ENCODE assay signal across 8 mouse cellular contexts in genomic region chr11:69559851-69560765, GRCm38 (mm10). TPM values are rescaled to one million over a fixed set of nuclear protein-coding genes. Genes with fewer than 3 reads are reported as not detected.
A peak's percentile ranks its signal among the peaks of the same experiment; 100 is the strongest.
DNase-seq lines count a peak whose midpoint lies in the region; ATAC-seq and TF ChIP-seq lines count a peak whose summit lies in the region.

Gene Efnb3 (minus strand): TSS chr11:69560205.

- peak; percentile 68 for ATAC-seq in hindbrain, postnatal 0 days
- ATAC-seq in liver, embryonic 13.5 days (ENCODE audit: low read depth) = no peak
- ATAC-seq in stomach, embryonic 16.5 days (ENCODE audit: insufficient read depth, low FRiP score) = peak; percentile 58; the same call in 1 of the 2 replicates

- H3K27me3 ChIP-seq in hindbrain, postnatal 0 days (ENCODE audit: insufficient read depth, low read length) = no peaks in the 10 kb centered on the region
- H3K27me3 ChIP-seq in liver, embryonic 13.5 days = peaks cover 66% of the 10 kb centered on the region
- H3K27me3 ChIP-seq in stomach, embryonic 16.5 days (ENCODE audit: control insufficient read depth, insufficient read depth, low read length) = no peaks in the 10 kb centered on the region

- H3K9ac ChIP-seq in hindbrain, postnatal 0 days (replicated peaks; ENCODE audit: low read length) = peak within 1 kb of the TSS; percentile 72
- peak within 1 kb of the TSS; percentile 61 for H3K9ac ChIP-seq in liver, embryonic 13.5 days
- H3K9ac ChIP-seq in stomach, embryonic 16.5 days (ENCODE audit: low read length) = peak within 1 kb of the TSS; percentile 78

- H3K36me3 ChIP-seq in hindbrain, postnatal 0 days (ENCODE audit: insufficient read depth, low read length) = no peaks in the 10 kb centered on the region
- peaks cover 42% of the 10 kb centered on the region for H3K36me3 ChIP-seq in liver, embryonic 13.5 days
- no peaks in the 10 kb centered on the region for H3K36me3 ChIP-seq in stomach, embryonic 16.5 days (ENCODE audit: control insufficient read depth, insufficient read depth, low read length)

- H3K9me3 ChIP-seq in hindbrain, postnatal 0 days (ENCODE audit: low read length) = no peaks in the 10 kb centered on the region
- no peaks in the 10 kb centered on the region for H3K9me3 ChIP-seq in liver, embryonic 13.5 days (replicated peaks)
- no peaks in the 10 kb centered on the region for H3K9me3 ChIP-seq in stomach, embryonic 16.5 days (replicated peaks; ENCODE audit: control insufficient read depth, low read length)

- peak within 1 kb of the TSS; percentile 64 for H3K4me3 ChIP-seq in hindbrain, postnatal 0 days (ENCODE audit: low read length)
- H3K4me3 ChIP-seq in liver, embryonic 13.5 days (replicated peaks) = peak within 1 kb of the TSS; percentile 46
- H3K4me3 ChIP-seq in stomach, embryonic 16.5 days (replicated peaks; ENCODE audit: low read length) = peak within 1 kb of the TSS; percentile 58

- H3K4me2 ChIP-seq in hindbrain, postnatal 0 days (ENCODE audit: low read depth, low read length) = peak within 1 kb of the TSS; percentile 94
- peak within 1 kb of the TSS; percentile 56 for H3K4me2 ChIP-seq in liver, embryonic 13.5 days
- H3K4me2 ChIP-seq in stomach, embryonic 16.5 days (ENCODE audit: low read depth, low read length) = peak within 1 kb of the TSS; percentile 91

- DNase-seq in adrenal gland, postnatal 14 days = peak; percentile 43
- DNase-seq in adrenal gland, adult 8-10 months = no peak
- DNase-seq in thymus, postnatal 4 days = peak; percentile 28
- no peak for DNase-seq in thymus, postnatal 14 days
- peak; percentile 83 for DNase-seq in hindbrain, postnatal 0 days (ENCODE audit: low spot score)
- DNase-seq in liver, embryonic 13.5 days = no peak
- DNase-seq in thymus, postnatal 25 days = no peak

- peaks cover 42% of the 10 kb centered on the region for H3K4me1 ChIP-seq in hindbrain, postnatal 0 days (ENCODE audit: insufficient read depth, low read length)
- peaks cover 40% of the 10 kb centered on the region for H3K4me1 ChIP-seq in liver, embryonic 13.5 days (replicated peaks)
- H3K4me1 ChIP-seq in stomach, embryonic 16.5 days (ENCODE audit: control insufficient read depth, insufficient read depth, low read length) = peaks cover 9% of the 10 kb centered on the region

- H3K27ac ChIP-seq in hindbrain, postnatal 0 days = peak within 1 kb of the TSS; percentile 59
- H3K27ac ChIP-seq in liver, embryonic 13.5 days = no peak within 1 kb of the TSS
- H3K27ac ChIP-seq in stomach, embryonic 16.5 days (ENCODE audit: low read length) = no peak within 1 kb of the TSS

- under 1% methylated on average over 55 of the region's 59 CpGs for WGBS in hindbrain, postnatal 0 days
- 7% methylated on average over 56 of the region's 59 CpGs for WGBS in liver, embryonic 13.5 days (ENCODE audit: insufficient replicate concordance)
- 2% methylated on average over 59 of the region's 59 CpGs for WGBS in stomach, embryonic 16.5 days

- TF ChIP-seq CTCF in hindbrain, postnatal 0 days (IDR thresholded peaks at IDR 0.05; ENCODE audit: low read depth) = no peak

RNA-seq across cellular contexts. Expression of gene Efnb3, which starts in this region (rescaled TPM):
- total RNA-seq in adrenal gland, postnatal 14 days (2021) = 1.5 and 2.0 TPM in 2 replicates
- under 1 TPM; 0.77 to 0.86 (median 0.81) TPM for total RNA-seq in adrenal gland, adult 8-10 months (2022)
- 97.9 and 111 TPM in 2 replicates for total RNA-seq in hindbrain, postnatal 0 days (2014; rRNA removed)
- polyA plus RNA-seq in hindbrain, postnatal 0 days (2015; fragmentation: Nextera tagmentation; extraction: Ambion mirVana) = 93.3 and 94.4 TPM in 2 replicates
- 0.75 and 0.85 TPM in 2 replicates for polyA plus RNA-seq in liver, embryonic 13.5 days (2015; fragmentation: Nextera tagmentation; extraction: Ambion mirVana)
- polyA plus RNA-seq in stomach, embryonic 16.5 days (2015; fragmentation: Nextera tagmentation; extraction: Ambion mirVana) = 7.2 and 7.3 TPM in 2 replicates

Comparison
In these comparisons a context has a peak if more than half of its experiments do, and no peak if none do; other contexts are left out.
1. RNA of gene Efnb3 (total RNA-seq): 97.9 to 111 TPM in hindbrain, postnatal 0 days; 1.5 to 2.0 TPM in adrenal gland, postnatal 14 days and 0.77 to 0.86 TPM in adrenal gland, adult 8-10 months; every median in the first group is over 10 times any median in the second.
2. RNA of gene Efnb3 (polyA plus RNA-seq): 93.3 to 94.4 TPM in hindbrain, postnatal 0 days; 7.2 to 7.3 TPM in stomach, embryonic 16.5 days and 0.75 to 0.85 TPM in liver, embryonic 13.5 days; every median in the first group is over 10 times any median in the second.
3. DNase-seq: peak in adrenal gland, postnatal 14 days (single experiment), thymus, postnatal 4 days (single experiment) and hindbrain, postnatal 0 days (single experiment); none in adrenal gland, adult 8-10 months (single experiment), thymus, postnatal 14 days (single experiment), liver, embryonic 13.5 days (single experiment) and thymus, postnatal 25 days (single experiment).
4. Peak in every context shown above with its lines, with median percentiles within 50 percentile points of each other: H3K4me2 ChIP-seq, H3K4me3 ChIP-seq and H3K9ac ChIP-seq.